Mouse (Mus musculus) testis, adult 10 weeks (tissue): ENCODE results near the gene Srgap2. TPM values are rescaled to one million over a fixed set of nuclear protein-coding genes. Genes with fewer than 3 reads are reported as not detected.

ENCODE experiments used
- polyA plus RNA-seq: library from polyadenylated mRNA; stranded (reverse); fragments of 350-450 nt; fragmentation: Illumina TruSeq; extraction: RNeasy Lipid Tissue Mini Kit (QIAGEN cat#74804); gene quantifications from one replicate; pipeline ENCODE4 v1.2.3, GENCODE M21; 2014; ENCODE audit warnings: low read depth, low replicate concordance

Gene Srgap2
- polyA plus RNA-seq, result 17.3 TPM

DNA sequence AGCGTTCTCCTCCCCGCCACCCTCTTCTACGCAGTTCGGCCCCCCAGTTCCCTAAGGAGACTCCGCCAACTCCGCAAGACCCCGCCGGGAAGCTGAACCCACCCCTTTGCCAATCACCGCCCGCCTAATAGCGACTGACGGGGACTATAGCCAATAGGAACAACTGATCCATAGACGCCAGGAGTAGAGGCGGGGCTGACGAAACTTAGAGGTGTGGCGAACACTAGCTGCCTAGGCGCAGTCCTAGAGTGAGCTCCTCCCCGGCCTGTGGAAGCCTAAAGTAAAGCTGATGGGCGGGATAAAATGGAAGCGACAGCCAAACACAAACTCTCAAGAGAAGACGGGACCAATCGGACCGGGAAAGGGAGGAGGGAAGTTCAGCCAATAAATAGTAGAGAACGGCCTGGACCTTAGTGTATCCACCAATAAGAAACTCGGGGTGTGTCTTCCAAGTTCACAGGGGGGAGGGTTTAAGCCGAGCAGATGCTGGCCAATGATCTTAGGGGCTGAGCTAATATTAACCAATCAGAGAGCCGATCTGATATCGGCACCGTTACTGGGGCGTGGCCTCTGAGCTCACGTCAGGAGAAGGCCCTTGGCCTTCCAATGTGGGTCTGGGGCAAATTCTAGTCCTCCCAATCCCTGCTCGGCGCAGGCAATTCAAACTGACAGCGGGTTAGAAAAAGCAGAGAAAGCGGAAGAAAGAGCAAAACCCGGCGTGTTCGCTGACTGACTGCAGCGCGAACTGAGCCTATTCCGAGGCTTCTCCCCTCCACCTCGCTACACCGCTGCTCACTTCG lies at the start of gene Srgap2, which contains the start of gene Fam72a:
TSS of gene Srgap2 (minus strand) at position 72 of the 800 bp plus-strand sequence.
TSS of gene Fam72a (plus strand) at position 623 of the 800 bp plus-strand sequence.

GRCm38 (mm10) chr1:131279456-131279776 lies 247.7 kb downstream of the Srgap2 start, which contains the start of gene Ikbke:
Gene Ikbke, minus strand, starts transcription at chr1:131279606.

GRCm38 (mm10) chr1:131245089-131245856 lies 281.9 kb downstream of the Srgap2 start, which contains the start of gene Rassf5:
Gene Rassf5, minus strand, starts transcription at chr1:131245258.

Other genes with a start within 250 kb of the Srgap2 start
- 0.81 TPM for gene Ikbke, start 247.7 kb downstream of the Srgap2 start, polyA plus RNA-seq
- 5.7 TPM for gene Fam72a, start 551 bp upstream of the Srgap2 start, polyA plus RNA-seq
- gene Avpr1b, start 71.9 kb upstream of the Srgap2 start, polyA plus RNA-seq, result not detected
- gene Ctse, start 111.0 kb upstream of the Srgap2 start, polyA plus RNA-seq, result 0.18 TPM
- 1.2 TPM for gene Rab7b, start 161.3 kb upstream of the Srgap2 start, polyA plus RNA-seq
- gene Slc26a9, start 216.7 kb upstream of the Srgap2 start, polyA plus RNA-seq, result 0.14 TPM